Mouse (Mus musculus) embryonic facial prominence, embryonic 10.5 days (tissue): ENCODE data around the gene Syn2. TPM values are rescaled to one million over a fixed set of nuclear protein-coding genes. Genes with fewer than 3 reads are reported as not detected.

ENCODE experiments used
- DNase-seq: peaks from one replicate; pipeline ENCODE4 v3.0.0-alpha.2; 2017; ENCODE audit warnings: low spot score
- H3K27ac ChIP-seq: fragments of 300-500 bp; sonication (generic); replicated peaks from 2 replicates; pipeline ENCODE4 v1.5.1; 2016; ENCODE audit warnings: mild to moderate bottlenecking
- H3K27me3 ChIP-seq: fragments of 300-500 bp; sonication (generic); replicated peaks from 2 replicates; pipeline ENCODE4 v1.6.1; 2016; ENCODE audit warnings: low read depth, mild to moderate bottlenecking; ENCODE audit not compliant: poor library complexity, severe bottlenecking
- H3K36me3 ChIP-seq: fragments of 300-500 bp; sonication (generic); replicated peaks from 2 replicates; pipeline ENCODE4 v1.6.1; 2016; ENCODE audit warnings: mild to moderate bottlenecking, moderate library complexity
- H3K4me1 ChIP-seq: fragments of 300-500 bp; sonication (generic); 2 replicates; pipeline ENCODE4 v1.6.1; 2016
- H3K4me3 ChIP-seq: fragments of 300-500 bp; sonication (generic); 2 replicates; pipeline ENCODE4 v1.5.1; 2016; ENCODE audit warnings: mild to moderate bottlenecking, moderate library complexity
- H3K9me3 ChIP-seq: fragments of 300-500 bp; sonication (generic); 2 replicates; pipeline ENCODE4 v1.6.1; 2016; ENCODE audit warnings: mild to moderate bottlenecking
- WGBS: fragments of 180-500 bp; shearing (Covaris S2); methylation state at CpG from one replicate; pipeline ENCODE4 v1.1.7; 2016; 5-methylcytosine and 5-hydroxymethylcytosine counted together
- polyA plus RNA-seq: library from polyadenylated mRNA; unstranded; fragments of >200 nt; fragmentation: Nextera tagmentation; extraction: Ambion mirVana; gene quantifications from 2 replicates; pipeline ENCODE4 v1.2.1, GENCODE M21; 2016

Syn2 gene
- polyA plus RNA-seq, 1 experiment from 2014 or later, result 2.5 TPM

GRCm38 (mm10) chr6:115200753-115201152 is 66.1 kb downstream of the Syn2 start:
- WGBS, result 87% methylated on average over 3 of the region's 3 CpGs
- Histone ChIP-seq H3K4me1 (no peaks in the 10 kb centered on the region), H3K27ac (no peak overlapping the region), H3K27me3 (no peaks in the 10 kb centered on the region), H3K9me3 (no peaks in the 10 kb centered on the region), H3K36me3 (no peaks in the 10 kb centered on the region), H3K4me3 (no peak overlapping the region)
- DNase-seq, result no peak

GRCm38 (mm10) chr6:115203029-115203428 is 68.3 kb downstream of the Syn2 start:
- DNase-seq, result no peak
- Histone ChIP-seq H3K4me1 (no peaks in the 10 kb centered on the region), H3K9me3 (no peaks in the 10 kb centered on the region), H3K36me3 (no peaks in the 10 kb centered on the region), H3K27ac (no peak overlapping the region), H3K4me3 (no peak overlapping the region), H3K27me3 (no peaks in the 10 kb centered on the region)
- WGBS, result 78% methylated on average over 3 of the region's 3 CpGs

- Histone ChIP-seq H3K9me3 (no peaks in the 10 kb centered on the region), H3K27ac (no peak overlapping the region), H3K36me3 (no peaks in the 10 kb centered on the region), H3K27me3 (no peaks in the 10 kb centered on the region), H3K4me3 (no peak overlapping the region), H3K4me1 (peaks cover 14% of the 10 kb centered on the region)
- WGBS, result 71% methylated on average over 2 of the region's 2 CpGs
- no peak for DNase-seq
Observed at GRCm38 (mm10) chr6:115210187-115210586, 75.5 kb downstream of the Syn2 start.

GRCm38 (mm10) chr6:115210820-115211219 is 76.1 kb downstream of the Syn2 start:
- DNase-seq, result no peak
- Histone ChIP-seq H3K27ac (no peak overlapping the region), H3K4me3 (no peak overlapping the region), H3K4me1 (peaks cover 14% of the 10 kb centered on the region), H3K27me3 (no peaks in the 10 kb centered on the region), H3K9me3 (no peaks in the 10 kb centered on the region), H3K36me3 (no peaks in the 10 kb centered on the region)
- 87% methylated on average over 3 of the region's 3 CpGs for WGBS

GRCm38 (mm10) chr6:115212132-115212903 is 77.6 kb downstream of the Syn2 start:
- no peak for DNase-seq
- H3K27ac ChIP-seq, result no peak overlapping the region; the same call in 1 of the 2 replicates
- H3K27me3 ChIP-seq, result no peaks in the 10 kb centered on the region
- H3K36me3 ChIP-seq, result no peaks in the 10 kb centered on the region
- no peak overlapping the region for H3K4me3 ChIP-seq
- H3K4me1 ChIP-seq, result peaks cover 14% of the 10 kb centered on the region
- no peaks in the 10 kb centered on the region for H3K9me3 ChIP-seq
- 54% methylated on average over 5 of the region's 5 CpGs for WGBS

GRCm38 (mm10) chr6:115213129-115213528 is 78.4 kb downstream of the Syn2 start:
- Histone ChIP-seq H3K36me3 (no peaks in the 10 kb centered on the region), H3K4me1 (peaks cover 14% of the 10 kb centered on the region), H3K27ac (peak overlapping the region; percentile 30; the same call in 1 of the 2 replicates), H3K4me3 (no peak overlapping the region), H3K9me3 (no peaks in the 10 kb centered on the region), H3K27me3 (no peaks in the 10 kb centered on the region)
- no peak for DNase-seq
- 45% methylated on average over 5 of the region's 5 CpGs for WGBS

- no peak overlapping the region for H3K4me3 ChIP-seq
- H3K27ac ChIP-seq, result no peak overlapping the region
- H3K9me3 ChIP-seq, result no peaks in the 10 kb centered on the region
- no peaks in the 10 kb centered on the region for H3K27me3 ChIP-seq
- no peaks in the 10 kb centered on the region for H3K36me3 ChIP-seq
- 86% methylated on average over 8 of the region's 8 CpGs for WGBS
- no peak for DNase-seq
- peaks cover 14% of the 10 kb centered on the region for H3K4me1 ChIP-seq
Observed at GRCm38 (mm10) chr6:115221215-115221641, 86.5 kb downstream of the Syn2 start.

- Histone ChIP-seq H3K27me3 (no peaks in the 10 kb centered on the region), H3K4me1 (peaks cover 14% of the 10 kb centered on the region), H3K27ac (no peak overlapping the region), H3K9me3 (no peaks in the 10 kb centered on the region), H3K4me3 (no peak overlapping the region), H3K36me3 (no peaks in the 10 kb centered on the region)
- 77% methylated on average over 3 of the region's 3 CpGs for WGBS
- no peak for DNase-seq
Observed at GRCm38 (mm10) chr6:115225519-115225918, 90.8 kb downstream of the Syn2 start.

- DNase-seq, result no peak
- Histone ChIP-seq H3K9me3 (no peaks in the 10 kb centered on the region), H3K36me3 (no peaks in the 10 kb centered on the region), H3K4me3 (no peak within 1 kb of the TSS), H3K27me3 (no peaks in the 10 kb centered on the region), H3K4me1 (peaks cover 14% of the 10 kb centered on the region), H3K27ac (no peak within 1 kb of the TSS)
- 71% methylated on average over 4 of the region's 4 CpGs for WGBS
Observed at GRCm38 (mm10) chr6:115227043-115227442, 92.3 kb downstream of the Syn2 start, which contains the start of gene Gm17482. Gm17482 (plus strand) TSS chr6:115227343.

- H3K36me3 ChIP-seq, result no peaks in the 10 kb centered on the region
- 11% methylated on average over 2 of the region's 2 CpGs for WGBS
- peak; percentile 75 for DNase-seq
- peaks cover 14% of the 10 kb centered on the region for H3K4me1 ChIP-seq
- H3K9me3 ChIP-seq, result no peaks in the 10 kb centered on the region
- H3K27me3 ChIP-seq, result no peaks in the 10 kb centered on the region
- H3K27ac ChIP-seq, result no peak overlapping the region
- no peak overlapping the region for H3K4me3 ChIP-seq
Observed at GRCm38 (mm10) chr6:115227529-115227928, 92.8 kb downstream of the Syn2 start.

GRCm38 (mm10) chr6:115230557-115230956 is 95.9 kb downstream of the Syn2 start:
- Histone ChIP-seq H3K36me3 (no peaks in the 10 kb centered on the region), H3K27me3 (no peaks in the 10 kb centered on the region), H3K4me3 (no peak overlapping the region), H3K4me1 (no peaks in the 10 kb centered on the region), H3K27ac (no peak overlapping the region), H3K9me3 (no peaks in the 10 kb centered on the region)
- 84% methylated on average over 3 of the region's 3 CpGs for WGBS
- no peak for DNase-seq

- Histone ChIP-seq H3K27ac (no peak overlapping the region), H3K27me3 (no peaks in the 10 kb centered on the region), H3K4me1 (no peaks in the 10 kb centered on the region), H3K9me3 (no peaks in the 10 kb centered on the region), H3K36me3 (no peaks in the 10 kb centered on the region), H3K4me3 (no peak overlapping the region)
- WGBS, result 84% methylated on average over 4 of the region's 4 CpGs
- DNase-seq, result no peak
Observed at GRCm38 (mm10) chr6:115231836-115232235, 97.1 kb downstream of the Syn2 start.

GRCm38 (mm10) chr6:115232562-115232961 is 97.9 kb downstream of the Syn2 start:
- no peak overlapping the region for H3K4me3 ChIP-seq
- H3K9me3 ChIP-seq, result no peaks in the 10 kb centered on the region
- H3K27me3 ChIP-seq, result no peaks in the 10 kb centered on the region
- H3K36me3 ChIP-seq, result no peaks in the 10 kb centered on the region
- 85% methylated on average over 1 of the region's 1 CpGs for WGBS
- no peak for DNase-seq
- H3K27ac ChIP-seq, result no peak overlapping the region
- no peaks in the 10 kb centered on the region for H3K4me1 ChIP-seq
